Mouse (Mus musculus) embryo, embryonic 10 days (tissue): ENCODE results near the gene Elf2.
A peak's percentile ranks its signal among the peaks of the same experiment; 100 is the strongest.

ENCODE experiments used
- DNase-seq: peaks from one replicate; pipeline ENCODE4 v3.0.0-alpha.2; 2015; ENCODE audit warnings: low spot score

The Elf2 gene

GRCm38 (mm10) chr3:51278433-51278832 is 62.0 kb downstream of the Elf2 start:
- no peak for DNase-seq

GRCm38 (mm10) chr3:51277201-51278150 is 63.0 kb downstream of the Elf2 start:
- peak; percentile 86 for DNase-seq

- peak; percentile 53 for DNase-seq
Observed at GRCm38 (mm10) chr3:51276421-51277111, 63.9 kb downstream of the Elf2 start.

GRCm38 (mm10) chr3:51275956-51276398 is 64.5 kb downstream of the Elf2 start:
- DNase-seq, result peak; percentile 97

GRCm38 (mm10) chr3:51270069-51270817 is 70.2 kb downstream of the Elf2 start:
- no peak for DNase-seq

GRCm38 (mm10) chr3:51268434-51268833 is 72.0 kb downstream of the Elf2 start:
- DNase-seq, result no peak

GRCm38 (mm10) chr3:51262942-51263341 is 77.5 kb downstream of the Elf2 start:
- no peak for DNase-seq

GRCm38 (mm10) chr3:51258070-51258469 is 82.4 kb downstream of the Elf2 start:
- no peak for DNase-seq

GRCm38 (mm10) chr3:51256450-51256849 is 84.0 kb downstream of the Elf2 start:
- DNase-seq, result no peak

GRCm38 (mm10) chr3:51254784-51255183 is 85.7 kb downstream of the Elf2 start:
- no peak for DNase-seq

GRCm38 (mm10) chr3:51252689-51253402 is 87.6 kb downstream of the Elf2 start:
- no peak for DNase-seq

- DNase-seq, result no peak
Observed at GRCm38 (mm10) chr3:51252223-51252622, 88.2 kb downstream of the Elf2 start.

GRCm38 (mm10) chr3:51251057-51251456 is 89.4 kb downstream of the Elf2 start:
- no peak for DNase-seq

- DNase-seq, result no peak
Observed at GRCm38 (mm10) chr3:51249866-51250265, 90.6 kb downstream of the Elf2 start.

GRCm38 (mm10) chr3:51249460-51249859 is 91.0 kb downstream of the Elf2 start:
- DNase-seq, result no peak

GRCm38 (mm10) chr3:51248600-51248999 is 91.9 kb downstream of the Elf2 start:
- no peak for DNase-seq

- DNase-seq, result no peak
Observed at GRCm38 (mm10) chr3:51247704-51248103, 92.8 kb downstream of the Elf2 start.

GRCm38 (mm10) chr3:51239541-51239940 is 100.9 kb downstream of the Elf2 start:
- DNase-seq, result no peak

GRCm38 (mm10) chr3:51238515-51238914 is 101.9 kb downstream of the Elf2 start:
- DNase-seq, result no peak

- no peak for DNase-seq
Observed at GRCm38 (mm10) chr3:51234752-51235055, 105.8 kb downstream of the Elf2 start.

GRCm38 (mm10) chr3:51233918-51234751 is 106.3 kb downstream of the Elf2 start:
- DNase-seq, result peak; percentile 96
